Mouse (Mus musculus) hindbrain, postnatal 0 days (tissue): Measurements from ENCODE around the gene Gm2696. TPM values are rescaled to one million over a fixed set of nuclear protein-coding genes. Genes with fewer than 3 reads are reported as not detected.
"Not testable (repeated sequence)": the region's sequence is repeated elsewhere in the genome, so short reads cannot be mapped to it uniquely, and the experiment has no call there.

Experiments used
- ATAC-seq: fragments of 200-750 bp; cut with Nextera tagmentation; 2 replicates; pipeline ENCODE4 v1.8.0; 2017; ENCODE audit warnings: mild to moderate bottlenecking, moderate TSS enrichment, moderate library complexity
- DNase-seq: peaks from one replicate; pipeline ENCODE4 v3.0.0-alpha.2; 2015; ENCODE audit warnings: low spot score
- H3K27ac ChIP-seq: fragments of 300-500 bp; sonication (generic); 2 replicates; pipeline ENCODE4 v1.5.1; 2014; ENCODE audit warnings: mild to moderate bottlenecking
- H3K27me3 ChIP-seq: fragments of 300-500 bp; sonication (generic); 2 replicates; pipeline ENCODE4 v1.6.1; 2014; ENCODE audit warnings: low read length, mixed read lengths; ENCODE audit not compliant: insufficient read depth
- H3K36me3 ChIP-seq: fragments of 300-500 bp; sonication (generic); 2 replicates; pipeline ENCODE4 v1.6.1; 2014; ENCODE audit warnings: low read length, mixed read lengths; ENCODE audit not compliant: insufficient read depth
- H3K4me1 ChIP-seq: fragments of 300-500 bp; sonication (generic); 2 replicates; pipeline ENCODE4 v1.6.1; 2014; ENCODE audit warnings: antibody characterized with exemption, low read length, mixed read lengths; ENCODE audit not compliant: insufficient read depth
- H3K4me2 ChIP-seq: fragments of 300-500 bp; sonication (generic); 2 replicates; pipeline ENCODE4 v1.6.1; 2014; ENCODE audit warnings: low read depth, mild to moderate bottlenecking, low read length, moderate library complexity, mixed read lengths
- H3K4me3 ChIP-seq: fragments of 300-500 bp; sonication (generic); 2 replicates; pipeline ENCODE4 v1.5.1; 2014; ENCODE audit warnings: low read length
- H3K9ac ChIP-seq: fragments of 300-500 bp; sonication (generic); replicated peaks from 2 replicates; pipeline ENCODE4 v1.6.1; 2014; ENCODE audit warnings: mild to moderate bottlenecking, low read length, moderate library complexity, mixed read lengths
- H3K9me3 ChIP-seq: fragments of 300-500 bp; sonication (generic); 2 replicates; pipeline ENCODE4 v1.6.1; 2016; ENCODE audit warnings: low read length, mixed read lengths
- CTCF ChIP-seq: IDR thresholded peaks from 2 replicates; pipeline ENCODE4 v1.5.1; 2016; ENCODE audit warnings: antibody characterized with exemption, control low read depth, low read depth
- WGBS: fragments of 180-500 bp; shearing (Covaris S2); extraction: QIAGEN DNeasy Blood & Tissue Kit; methylation state at CpG from one replicate; pipeline ENCODE4 v1.1.7; 2014; 5-methylcytosine and 5-hydroxymethylcytosine counted together
- polyA plus RNA-seq: library from polyadenylated mRNA; unstranded; fragments of >200 nt; fragmentation: Nextera tagmentation; extraction: Ambion mirVana; gene quantifications from 2 replicates; pipeline ENCODE4 v1.2.1, GENCODE M21; 2015
- total RNA-seq: library from RNA; depleted of rRNA; stranded (reverse); fragments of >200 nt; gene quantifications from 2 replicates; pipeline ENCODE4 v1.2.3, GENCODE M21; 2014; rRNA removed

Gene Gm2696
- total RNA-seq: not detected in 2 replicates
- not detected in 2 replicates for polyA plus RNA-seq

DNA sequence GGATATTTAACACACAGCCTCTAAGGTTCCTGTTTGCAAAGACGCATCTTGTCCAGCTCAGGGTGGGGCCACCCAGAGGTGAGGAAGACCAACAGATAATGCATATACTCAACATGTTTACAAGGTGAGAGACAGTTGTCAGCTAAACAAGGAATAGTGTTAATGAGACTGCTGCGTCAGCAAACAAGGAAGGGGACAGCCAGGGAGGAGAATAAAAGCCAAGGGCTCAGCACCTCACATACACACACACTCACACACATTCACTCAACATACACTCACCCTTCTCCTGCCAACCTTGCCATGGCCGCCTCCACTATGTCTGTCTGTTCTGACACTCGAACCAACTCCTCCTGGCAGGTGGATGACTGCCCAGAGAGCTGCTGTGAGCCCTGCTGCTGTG, at the start of gene Gm2696:
Gene Gm2696 (plus strand): TSS at position 301 of the 400 bp plus-strand sequence.
- DNase-seq (no peak), ATAC-seq (no peak)
- no peaks in the 10 kb centered on the region for H3K4me1 ChIP-seq
- H3K9ac ChIP-seq: no peak within 1 kb of the TSS
- no peak within 1 kb of the TSS for H3K4me3 ChIP-seq
- no peak for TF ChIP-seq CTCF
- H3K27ac ChIP-seq: no peak within 1 kb of the TSS
- H3K36me3 ChIP-seq: no peaks in the 10 kb centered on the region
- no peaks in the 10 kb centered on the region for H3K27me3 ChIP-seq
- H3K9me3 ChIP-seq: no peaks in the 10 kb centered on the region
- WGBS: 44% methylated on average over 4 of the region's 4 CpGs
- H3K4me2 ChIP-seq: no peak within 1 kb of the TSS

DNA sequence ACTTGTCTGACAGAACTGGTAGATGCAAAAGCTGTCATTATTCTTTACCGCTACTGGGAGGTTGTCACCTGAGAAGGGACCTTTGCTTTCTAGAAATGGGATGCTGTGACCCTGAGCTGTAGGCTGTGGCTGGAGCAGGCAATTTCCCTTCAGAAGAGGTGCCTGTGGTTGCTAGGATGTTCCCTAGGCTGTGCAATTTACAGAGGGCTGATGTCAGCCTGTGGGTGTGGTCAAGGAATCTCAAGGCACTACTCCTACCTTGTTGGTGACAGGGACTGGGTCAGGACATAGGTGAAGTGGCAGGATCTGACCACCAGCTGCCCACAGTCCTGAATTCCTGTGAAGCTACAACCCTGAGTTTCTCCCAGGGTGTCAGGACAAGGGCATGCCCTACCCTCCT, 44.8 kb upstream of the Gm2696 start:
- Histone ChIP-seq H3K4me1 (no peaks in the 10 kb centered on the region), H3K36me3 (no peaks in the 10 kb centered on the region), H3K9me3 (no peaks in the 10 kb centered on the region), H3K4me2 (no peak overlapping the region), H3K4me3 (no peak overlapping the region), H3K27me3 (no peaks in the 10 kb centered on the region), H3K9ac (no peak overlapping the region), H3K27ac (no peak overlapping the region)
- no peak for ATAC-seq
- no peak for TF ChIP-seq CTCF
- no peak for DNase-seq
- WGBS: 85% methylated on average over 1 of the region's 1 CpGs

DNA sequence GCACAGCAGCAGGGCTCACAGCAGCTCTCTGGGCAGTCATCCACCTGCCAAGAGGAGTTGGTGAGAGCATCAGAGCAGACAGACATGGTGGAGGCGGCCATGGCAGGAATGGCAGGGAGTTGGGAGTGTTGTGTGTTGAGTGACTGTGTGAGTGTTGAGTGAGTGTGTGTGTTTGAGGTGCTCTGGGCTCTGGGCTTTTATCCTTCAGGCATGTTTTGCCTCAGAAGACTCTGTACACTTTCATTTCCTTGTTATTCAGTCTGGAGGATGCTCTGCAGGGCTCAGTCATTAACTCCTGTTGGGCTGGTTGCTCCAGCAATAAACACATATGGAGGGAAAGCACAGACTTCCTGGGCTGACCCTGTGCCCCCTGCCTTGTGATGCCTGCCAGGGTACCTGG, 43.3 kb upstream of the Gm2696 start, which contains the start of gene Gm3238:
Gene Gm3238 (minus strand): TSS at position 101 of the 400 bp plus-strand sequence.
- H3K9me3 ChIP-seq, H3K4me2 ChIP-seq, H3K4me1 ChIP-seq, H3K27me3 ChIP-seq, ATAC-seq, H3K36me3 ChIP-seq, H3K4me3 ChIP-seq, H3K27ac ChIP-seq, H3K9ac ChIP-seq, DNase-seq: not testable (repeated sequence)
- WGBS: no CpG with 5 or more reads among the region's 1 CpGs

DNA sequence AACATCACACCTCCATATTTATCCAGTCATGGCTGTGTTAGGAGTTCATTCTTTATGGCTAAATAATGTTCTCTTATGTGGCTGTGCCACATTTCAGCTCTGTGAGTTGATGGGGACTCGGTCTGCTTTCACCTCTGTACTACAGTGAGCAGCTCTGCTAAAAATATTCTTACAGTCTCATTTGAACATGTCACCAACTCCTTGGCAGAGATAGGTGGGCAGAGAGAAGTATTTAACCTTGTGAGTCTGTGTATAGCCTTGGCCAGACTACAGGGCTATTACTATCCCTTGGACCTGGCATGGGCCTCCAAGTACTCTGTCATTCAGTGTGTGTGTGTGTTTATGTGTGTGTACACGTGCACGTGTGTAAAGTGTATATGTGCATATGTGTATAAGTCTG, 42.3 kb upstream of the Gm2696 start:
- H3K9me3 ChIP-seq, H3K27me3 ChIP-seq, H3K4me2 ChIP-seq, H3K36me3 ChIP-seq, H3K9ac ChIP-seq, H3K27ac ChIP-seq, H3K4me1 ChIP-seq, ATAC-seq, H3K4me3 ChIP-seq, DNase-seq: not testable (repeated sequence)
- 100% methylated on average over 2 of the region's 3 CpGs for WGBS

DNA sequence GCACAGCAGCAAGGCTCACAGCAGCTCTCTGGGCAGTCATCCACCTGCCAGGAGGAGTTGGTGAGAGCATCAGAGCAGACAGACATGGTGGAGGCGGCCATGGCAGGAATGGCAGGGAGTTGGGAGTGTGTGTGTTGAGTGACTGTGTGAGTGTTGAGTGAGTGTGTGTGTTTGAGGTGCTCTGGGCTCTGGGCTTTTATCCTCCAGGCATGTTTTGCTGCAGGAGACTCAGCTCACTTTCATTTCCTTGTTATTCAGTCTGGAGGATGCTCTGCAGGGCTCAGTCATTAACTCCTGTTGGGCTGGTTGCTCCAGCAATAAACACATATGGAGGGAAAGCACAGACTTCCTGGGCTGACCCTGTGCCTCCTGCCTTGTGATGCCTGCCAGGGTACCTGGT, 37.6 kb upstream of the Gm2696 start, which contains the start of gene Gm7138:
Gene Gm7138 (minus strand): TSS at position 101 of the 400 bp plus-strand sequence.
- H3K27ac ChIP-seq, ATAC-seq: not testable (repeated sequence)
- no CpG with 5 or more reads among the region's 1 CpGs for WGBS

DNA sequence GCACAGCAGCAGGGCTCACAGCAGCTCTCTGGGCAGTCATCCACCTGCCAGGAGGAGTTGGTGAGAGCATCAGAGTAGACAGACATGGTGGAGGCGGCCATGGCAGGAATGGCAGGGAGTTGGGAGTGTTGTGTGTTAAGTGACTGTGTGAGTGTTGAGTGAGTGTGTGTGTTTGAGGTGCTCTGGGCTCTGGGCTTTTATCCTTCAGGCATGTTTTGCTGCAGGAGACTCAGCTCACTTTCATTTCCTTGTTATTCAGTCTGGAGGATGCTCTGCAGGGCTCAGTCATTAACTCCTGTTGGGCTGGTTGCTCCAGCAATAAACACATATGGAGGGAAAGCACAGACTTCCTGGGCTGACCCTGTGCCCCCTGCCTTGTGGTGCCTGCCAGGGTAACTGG, 32.0 kb upstream of the Gm2696 start, which contains the start of gene Gm3250:
Gene Gm3250 (minus strand): TSS at position 101 of the 400 bp plus-strand sequence.
- DNase-seq, H3K9ac ChIP-seq, H3K4me3 ChIP-seq, H3K36me3 ChIP-seq, H3K27me3 ChIP-seq, H3K27ac ChIP-seq, ATAC-seq, H3K4me2 ChIP-seq, H3K4me1 ChIP-seq, H3K9me3 ChIP-seq: not testable (repeated sequence)
- 80% methylated on average over 1 of the region's 1 CpGs for WGBS

More for the DNA sequence above, 37.6 kb upstream of the Gm2696 start, which contains the start of gene Gm7138:
- H3K4me2 ChIP-seq, H3K4me1 ChIP-seq, H3K36me3 ChIP-seq, DNase-seq, H3K9ac ChIP-seq, H3K4me3 ChIP-seq, H3K27me3 ChIP-seq, H3K9me3 ChIP-seq: not testable (repeated sequence)

DNA sequence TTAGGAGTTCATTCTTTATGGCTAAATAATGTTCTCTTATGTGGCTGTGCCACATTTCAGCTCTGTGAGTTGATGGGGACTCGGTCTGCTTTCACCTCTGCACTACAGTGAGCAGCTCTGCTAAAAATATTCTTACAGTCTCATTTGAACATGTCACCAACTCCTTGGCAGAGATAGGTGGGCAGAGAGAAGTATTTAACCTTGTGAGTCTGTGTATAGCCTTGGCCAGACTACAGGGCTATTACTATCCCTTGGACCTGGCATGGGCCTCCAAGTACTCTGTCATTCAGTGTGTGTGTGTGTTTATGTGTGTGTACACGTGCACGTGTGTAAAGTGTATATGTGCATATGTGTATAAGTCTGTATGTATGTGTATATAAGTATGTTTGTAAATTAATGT, 31.1 kb upstream of the Gm2696 start:
- not testable (repeated sequence) for H3K27me3 ChIP-seq, H3K9me3 ChIP-seq, H3K27ac ChIP-seq, H3K4me3 ChIP-seq, H3K4me1 ChIP-seq, DNase-seq, H3K36me3 ChIP-seq, ATAC-seq, H3K9ac ChIP-seq, H3K4me2 ChIP-seq
- WGBS: 92% methylated on average over 1 of the region's 3 CpGs

DNA sequence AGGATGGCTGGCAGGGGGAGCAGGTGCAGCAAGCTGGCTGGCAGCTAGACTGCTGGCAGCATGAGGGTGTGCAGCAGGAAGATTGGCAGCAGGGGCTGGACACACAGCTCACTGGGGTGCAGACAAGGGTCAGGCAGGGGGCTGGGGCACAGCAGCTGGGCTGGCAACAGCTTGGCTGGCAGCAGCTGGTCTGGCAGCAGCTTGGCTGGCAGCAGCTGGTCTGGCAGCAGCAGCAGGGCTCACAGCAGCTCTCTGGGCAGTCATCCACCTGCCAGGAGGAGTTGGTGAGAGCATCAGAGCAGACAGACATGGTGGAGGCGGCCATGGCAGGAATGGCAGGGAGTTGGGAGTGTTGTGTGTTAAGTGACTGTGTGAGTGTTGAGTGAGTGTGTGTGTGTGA, 26.6 kb upstream of the Gm2696 start, which contains the start of gene Gm7137:
Gene Gm7137 (minus strand): TSS at position 325 of the 400 bp plus-strand sequence.
- ATAC-seq, H3K4me3 ChIP-seq, DNase-seq, H3K9me3 ChIP-seq, H3K27me3 ChIP-seq, H3K27ac ChIP-seq, H3K9ac ChIP-seq, H3K36me3 ChIP-seq, H3K4me1 ChIP-seq, H3K4me2 ChIP-seq: not testable (repeated sequence)
- no CpG with 5 or more reads among the region's 1 CpGs for WGBS
